Mouse (Mus musculus) liver, embryonic 13.5 days (tissue): Measurements from ENCODE around the gene Ears2. TPM values are rescaled to one million over a fixed set of nuclear protein-coding genes. Genes with fewer than 3 reads are reported as not detected.

Experiments
- ATAC-seq: fragments of 200-750 bp; cut with Nextera tagmentation; 2 replicates; pipeline ENCODE4 v1.8.0; 2017; ENCODE audit warnings: low read depth, mild to moderate bottlenecking, moderate number of reproducible peaks, moderate library complexity
- DNase-seq: peaks from one replicate; pipeline ENCODE4 v3.0.0; 2022
- H3K27ac ChIP-seq: fragments of 300-500 bp; sonication (generic); 2 replicates; pipeline ENCODE4 v1.5.1; 2015; ENCODE audit warnings: moderate library complexity, mild to moderate bottlenecking, inconsistent platforms
- H3K27me3 ChIP-seq: fragments of 300-500 bp; sonication (generic); 2 replicates; pipeline ENCODE4 v1.6.1; 2015; ENCODE audit warnings: mild to moderate bottlenecking, inconsistent platforms
- H3K36me3 ChIP-seq: fragments of 300-500 bp; sonication (generic); 2 replicates; pipeline ENCODE4 v1.6.1; 2015; ENCODE audit warnings: mild to moderate bottlenecking, inconsistent platforms
- H3K4me1 ChIP-seq: fragments of 300-500 bp; sonication (generic); replicated peaks from 2 replicates; pipeline ENCODE4 v1.6.1; 2015; ENCODE audit warnings: inconsistent platforms
- H3K4me2 ChIP-seq: fragments of 300-500 bp; sonication (generic); 2 replicates; pipeline ENCODE4 v1.6.1; 2015; ENCODE audit warnings: inconsistent platforms, mild to moderate bottlenecking, moderate library complexity
- H3K4me3 ChIP-seq: fragments of 300-500 bp; sonication (generic); replicated peaks from 2 replicates; pipeline ENCODE4 v1.5.1; 2015; ENCODE audit warnings: mild to moderate bottlenecking, inconsistent platforms
- H3K9ac ChIP-seq: fragments of 300-500 bp; sonication (generic); 2 replicates; pipeline ENCODE4 v1.6.1; 2015; ENCODE audit warnings: mild to moderate bottlenecking, inconsistent platforms
- H3K9me3 ChIP-seq: fragments of 300-500 bp; sonication (generic); replicated peaks from 2 replicates; pipeline ENCODE4 v1.6.1; 2016; ENCODE audit warnings: inconsistent platforms
- WGBS: fragments of 180-500 bp; shearing (Covaris S2); methylation state at CpG from one replicate; pipeline ENCODE4 v1.1.7; 2015; ENCODE audit not compliant: insufficient replicate concordance; 5-methylcytosine and 5-hydroxymethylcytosine counted together
- polyA plus RNA-seq: library from polyadenylated mRNA; unstranded; fragments of >200 nt; fragmentation: Nextera tagmentation; extraction: Ambion mirVana; gene quantifications from 2 replicates; pipeline ENCODE4 v1.2.1, GENCODE M21; 2015

Ears2 gene
- polyA plus RNA-seq, 1 experiment from 2014 or later, result 8.3 TPM

- Histone ChIP-seq H3K36me3 (peaks cover 16% of the 10 kb centered on the region), H3K4me2 (no peak overlapping the region), H3K9me3 (no peaks in the 10 kb centered on the region), H3K27me3 (no peaks in the 10 kb centered on the region; the same call in 1 of the 2 replicates), H3K4me1 (no peaks in the 10 kb centered on the region), H3K4me3 (no peak overlapping the region), H3K27ac (no peak overlapping the region), H3K9ac (no peak overlapping the region)
- DNase-seq (no peak), ATAC-seq (no peak)
- 15% methylated on average over 2 of the region's 2 CpGs for WGBS
Measured at GRCm38 (mm10) chr7:122034348-122034747, 32.7 kb downstream of the Ears2 start.

DNA sequence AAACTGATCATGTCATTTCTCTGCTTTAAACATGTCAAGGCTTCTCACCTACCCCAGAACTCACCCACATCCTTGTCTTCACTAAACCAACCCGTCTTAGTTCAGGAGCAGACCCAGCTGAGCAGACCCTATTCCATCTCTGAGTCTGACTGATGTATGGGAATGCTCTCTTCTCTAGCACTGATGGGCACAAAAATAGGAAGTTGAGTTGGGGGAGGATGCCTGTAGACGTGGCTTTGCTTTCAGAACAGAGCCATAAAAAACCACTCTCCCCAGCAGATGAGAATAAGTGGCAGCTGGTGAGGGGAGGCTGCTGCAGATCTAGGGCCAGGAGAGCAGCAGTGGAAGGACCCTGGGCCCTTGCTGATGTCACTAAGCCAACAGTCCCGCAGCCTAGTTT, 33.7 kb downstream of the Ears2 start:
- H3K4me3 ChIP-seq, result no peak overlapping the region
- H3K4me2 ChIP-seq, result no peak overlapping the region
- H3K9me3 ChIP-seq, result no peaks in the 10 kb centered on the region
- 36% methylated on average over 3 of the region's 3 CpGs for WGBS
- DNase-seq (no peak), ATAC-seq (no peak)
- H3K4me1 ChIP-seq, result no peaks in the 10 kb centered on the region; the same call in 1 of the 2 replicates
- H3K36me3 ChIP-seq, result peaks cover 7% of the 10 kb centered on the region
- H3K27me3 ChIP-seq, result no peaks in the 10 kb centered on the region; the same call in 1 of the 2 replicates
- H3K9ac ChIP-seq, result no peak overlapping the region
- H3K27ac ChIP-seq, result no peak overlapping the region

GRCm38 (mm10) chr7:122022131-122022530, 44.9 kb downstream of the Ears2 start:
- Histone ChIP-seq H3K4me1 (peaks cover 48% of the 10 kb centered on the region), H3K36me3 (no peaks in the 10 kb centered on the region), H3K27me3 (no peaks in the 10 kb centered on the region), H3K9ac (no peak overlapping the region), H3K4me3 (no peak overlapping the region), H3K9me3 (no peaks in the 10 kb centered on the region), H3K27ac (no peak overlapping the region), H3K4me2 (no peak overlapping the region)
- 88% methylated on average over 2 of the region's 2 CpGs for WGBS
- DNase-seq (no peak), ATAC-seq (no peak)

DNA sequence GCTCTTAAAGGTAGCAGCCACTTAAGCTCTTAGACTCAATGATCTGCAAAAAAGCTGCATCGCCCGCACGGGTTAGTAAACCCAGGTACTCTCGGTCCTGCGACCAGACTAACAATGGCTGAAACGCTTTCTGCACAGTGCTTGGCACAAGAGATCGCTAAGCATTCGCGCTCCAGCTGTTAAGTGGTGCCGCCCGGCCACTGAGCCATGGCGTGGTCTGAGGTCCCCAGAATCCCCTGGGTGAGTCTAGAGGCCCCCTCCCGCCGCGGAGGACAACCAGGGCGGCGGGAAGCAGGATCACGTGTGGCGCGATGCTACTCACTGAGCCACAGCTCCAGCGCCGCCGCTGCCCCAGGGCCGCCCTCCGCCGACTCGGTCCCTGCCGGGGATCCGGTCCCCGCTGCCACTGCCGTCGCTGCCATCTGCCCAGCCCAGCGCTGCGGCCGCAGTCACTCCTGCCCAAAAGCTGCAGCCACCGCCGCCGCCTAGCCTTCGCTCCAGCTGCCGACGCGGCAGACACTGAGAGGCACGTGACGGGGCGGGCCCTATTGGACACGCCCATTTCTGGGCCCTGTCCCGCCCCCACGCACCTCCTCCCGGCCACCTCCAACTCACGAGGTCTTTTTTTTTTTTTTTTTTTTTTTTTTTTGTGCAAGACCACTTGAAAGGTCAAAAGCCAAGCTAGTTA, 46.3 kb downstream of the Ears2 start, which contains the start of gene Gga2:
Gene Gga2, minus strand, starts transcription at position 556 of the 688 bp plus-strand sequence.
- Histone ChIP-seq H3K9ac (peak within 1 kb of the TSS; percentile 87), H3K27me3 (no peaks in the 10 kb centered on the region), H3K4me3 (peak within 1 kb of the TSS; percentile 83), H3K9me3 (no peaks in the 10 kb centered on the region), H3K36me3 (no peaks in the 10 kb centered on the region), H3K27ac (peak within 1 kb of the TSS; percentile 89), H3K4me2 (peak within 1 kb of the TSS; percentile 99), H3K4me1 (peaks cover 61% of the 10 kb centered on the region)
- ATAC-seq (peak; percentile 76), DNase-seq (peak; percentile 87)
- under 1% methylated on average over 50 of the region's 50 CpGs for WGBS

- WGBS, result 5% methylated on average over 6 of the region's 6 CpGs
- Histone ChIP-seq H3K36me3 (no peaks in the 10 kb centered on the region), H3K4me1 (peaks cover 66% of the 10 kb centered on the region), H3K4me3 (peak overlapping the region; percentile 83), H3K4me2 (peak overlapping the region; percentile 99), H3K27me3 (no peaks in the 10 kb centered on the region), H3K9me3 (no peaks in the 10 kb centered on the region), H3K27ac (peak overlapping the region; percentile 89), H3K9ac (peak overlapping the region; percentile 87)
- ATAC-seq (peak; percentile 17), DNase-seq (peak; percentile 9)
Measured at GRCm38 (mm10) chr7:122020273-122020666, 46.8 kb downstream of the Ears2 start.

GRCm38 (mm10) chr7:122018978-122019377, 48.1 kb downstream of the Ears2 start:
- no peaks in the 10 kb centered on the region for H3K9me3 ChIP-seq
- peak overlapping the region; percentile 87 for H3K9ac ChIP-seq
- H3K27ac ChIP-seq, result peak overlapping the region; percentile 89
- no peak for ATAC-seq
- 71% methylated on average over 7 of the region's 7 CpGs for WGBS
- 0 out of 2 replicates have a peak, but pooled peaks cover 3% of the 10 kb centered on the region for H3K36me3 ChIP-seq
- no peaks in the 10 kb centered on the region for H3K27me3 ChIP-seq
- peaks cover 77% of the 10 kb centered on the region for H3K4me1 ChIP-seq
- H3K4me3 ChIP-seq, result peak overlapping the region; percentile 83
- peak overlapping the region; percentile 99 for H3K4me2 ChIP-seq
- no peak for DNase-seq

DNA sequence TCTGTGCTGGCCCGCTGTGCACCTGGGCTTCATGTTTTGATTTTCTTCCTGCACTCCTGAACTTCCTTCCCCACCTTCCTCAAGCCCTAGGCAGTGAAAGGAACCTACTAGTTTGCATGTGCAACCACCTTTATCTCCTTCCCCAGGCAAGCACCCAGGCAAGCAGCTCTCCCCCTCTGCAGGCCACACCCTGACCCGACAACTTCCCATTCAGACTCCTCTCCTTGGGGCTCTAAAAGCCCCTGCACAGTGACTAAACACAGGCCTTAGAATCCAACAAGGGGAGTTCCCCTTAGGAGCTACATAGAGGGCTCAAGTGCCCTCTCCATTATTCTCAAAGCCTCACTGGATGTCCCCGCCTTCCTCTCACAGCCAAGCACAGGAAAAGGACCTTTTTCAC, 48.8 kb downstream of the Ears2 start:
- Histone ChIP-seq H3K4me2 (peak overlapping the region; percentile 99), H3K9me3 (no peaks in the 10 kb centered on the region), H3K27ac (peak overlapping the region; percentile 89), H3K27me3 (no peaks in the 10 kb centered on the region), H3K36me3 (0 out of 2 replicates have a peak, but pooled peaks cover 6% of the 10 kb centered on the region), H3K9ac (peak overlapping the region; percentile 87), H3K4me1 (peaks cover 79% of the 10 kb centered on the region), H3K4me3 (peak overlapping the region; percentile 83)
- peak; percentile 68 for DNase-seq
- ATAC-seq, result peak; percentile 82
- 19% methylated on average over 3 of the region's 3 CpGs for WGBS

DNA sequence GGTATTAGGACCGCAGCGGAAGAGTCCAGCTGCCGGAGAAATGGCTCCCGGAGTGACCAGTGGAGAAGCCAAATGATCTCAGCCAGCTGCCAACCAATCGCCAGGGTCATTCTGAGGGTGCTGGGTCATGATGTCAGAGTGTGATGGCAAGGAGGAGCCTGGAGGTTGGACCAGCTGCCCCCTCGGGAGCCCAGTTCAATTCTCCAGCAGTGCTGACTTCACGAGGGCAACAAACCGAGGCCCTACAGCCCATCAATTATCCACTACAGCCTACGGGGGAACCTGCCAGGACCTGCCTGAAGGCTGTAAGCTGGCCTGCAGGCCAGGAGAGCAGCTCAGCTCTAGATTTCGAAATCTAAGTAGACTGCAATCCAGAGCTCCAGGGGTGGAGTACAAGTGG, 51.3 kb downstream of the Ears2 start:
- ATAC-seq, result no peak

GRCm38 (mm10) chr7:122015105-122015504, 52.0 kb downstream of the Ears2 start:
- H3K9ac ChIP-seq, result peak overlapping the region; percentile 44
- peak; percentile 32 for DNase-seq

More for the DNA sequence above, 51.3 kb downstream of the Ears2 start:
- Histone ChIP-seq H3K4me3 (no peak overlapping the region), H3K9me3 (no peaks in the 10 kb centered on the region), H3K36me3 (peaks cover 20% of the 10 kb centered on the region), H3K4me1 (peaks cover 83% of the 10 kb centered on the region), H3K4me2 (peak overlapping the region; percentile 45), H3K27me3 (no peaks in the 10 kb centered on the region), H3K9ac (peak overlapping the region; percentile 44; the same call in 1 of the 2 replicates), H3K27ac (peak overlapping the region; percentile 68)
- DNase-seq, result peak; percentile 20
- 66% methylated on average over 10 of the region's 10 CpGs for WGBS

GRCm38 (mm10) chr7:122012949-122013348, 54.1 kb downstream of the Ears2 start:
- WGBS, result 39% methylated on average over 10 of the region's 10 CpGs
- Histone ChIP-seq H3K4me2 (no peak overlapping the region), H3K27ac (no peak overlapping the region), H3K4me3 (no peak overlapping the region), H3K27me3 (no peaks in the 10 kb centered on the region), H3K9me3 (no peaks in the 10 kb centered on the region), H3K9ac (no peak overlapping the region), H3K4me1 (peaks cover 55% of the 10 kb centered on the region), H3K36me3 (peaks cover 45% of the 10 kb centered on the region)
- no peak for ATAC-seq
- DNase-seq, result peak; percentile 8

More at GRCm38 (mm10) chr7:122015105-122015504, 52.0 kb downstream of the Ears2 start:
- ATAC-seq, result peak; percentile 55
- Histone ChIP-seq H3K9me3 (no peaks in the 10 kb centered on the region), H3K4me2 (peak overlapping the region; percentile 45), H3K36me3 (peaks cover 26% of the 10 kb centered on the region), H3K4me1 (peaks cover 76% of the 10 kb centered on the region), H3K27me3 (no peaks in the 10 kb centered on the region), H3K4me3 (0 out of 2 replicates have a peak overlapping the region, but pooled peaks have one; percentile 9), H3K27ac (peak overlapping the region; percentile 68)
- 29% methylated on average over 8 of the region's 8 CpGs for WGBS

- no peak for DNase-seq
- H3K4me2 ChIP-seq, result no peak overlapping the region
- no peak overlapping the region for H3K27ac ChIP-seq
- no peaks in the 10 kb centered on the region for H3K27me3 ChIP-seq
- no peak for ATAC-seq
- H3K4me3 ChIP-seq, result no peak overlapping the region
- peaks cover 51% of the 10 kb centered on the region for H3K36me3 ChIP-seq
- H3K9me3 ChIP-seq, result no peaks in the 10 kb centered on the region
- no peak overlapping the region for H3K9ac ChIP-seq
- WGBS, result 87% methylated on average over 4 of the region's 4 CpGs
- peaks cover 49% of the 10 kb centered on the region for H3K4me1 ChIP-seq
Measured at GRCm38 (mm10) chr7:122012370-122012769, 54.7 kb downstream of the Ears2 start.
